Mouse (Mus musculus) activated CD4-positive, CD25-positive, alpha-beta regulatory T cell, adult 9 weeks (primary cell): ENCODE data around the gene Rnd3. TPM values are rescaled to one million over a fixed set of nuclear protein-coding genes. Genes with fewer than 3 reads are reported as not detected.

Source experiments
- polyA plus RNA-seq: library from polyadenylated mRNA; unstranded; fragments of 100-300 nt; shearing (Covaris generic); gene quantifications from one replicate; pipeline ENCODE4 v1.2.1, GENCODE M21; 2017

The Rnd3 gene
- polyA plus RNA-seq = 0.18 TPM

DNA sequence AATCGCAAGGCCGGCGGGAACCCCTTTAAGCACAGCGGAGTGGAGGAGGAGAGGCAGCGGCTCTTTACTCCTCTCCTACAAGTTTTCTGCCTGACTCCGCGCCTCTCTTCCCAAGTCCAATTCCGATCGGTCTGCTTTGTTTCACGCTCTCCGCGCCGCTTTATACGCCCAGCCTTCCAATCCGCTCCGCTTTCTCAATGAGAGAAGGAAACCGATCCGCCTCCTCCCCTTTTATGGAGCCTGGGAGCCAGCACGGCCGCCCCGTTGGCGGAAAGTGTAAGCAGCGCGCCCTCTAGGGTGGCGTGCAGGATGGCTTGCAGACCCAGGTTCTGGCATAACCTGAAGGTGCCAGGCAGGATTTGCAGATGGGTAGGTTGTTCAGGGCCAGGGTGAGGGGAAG lies at the start of gene Rnd3:
Gene Rnd3 (minus strand): TSS at position 137 of the 400 bp plus-strand sequence.

